Mouse (Mus musculus) small intestine, adult 2 months (tissue): ENCODE measurements around the gene Trim67.

Source experiments
- CTCF ChIP-seq: fragments of 200-500 bp; IDR thresholded peaks from 2 replicates; pipeline ENCODE4 v1.5.1; 2012; ENCODE audit warnings: low read depth, mild to moderate bottlenecking, control low read depth, inconsistent platforms, low read length, moderate library complexity, mixed read lengths; ENCODE audit not compliant: insufficient replicate concordance, insufficient read length; ENCODE audit errors: extremely low read depth
- POLR2A ChIP-seq: fragments of 200-500 bp; IDR thresholded peaks from 2 replicates; pipeline ENCODE4 v1.6.1; 2012; ENCODE audit warnings: low read depth, mild to moderate bottlenecking, control low read depth, inconsistent platforms, low read length, moderate library complexity

GRCm38 (mm10) chr8:124784613-124785012 is 8.3 kb upstream of the Trim67 start:
- TF ChIP-seq CTCF (no peak), POLR2A (no peak)
